Mouse (Mus musculus): ENCODE data around the gene Klk10.
A peak's percentile ranks its signal among the peaks of the same experiment; 100 is the strongest.

Gene Klk10

GRCm38 (mm10) chr7:43780746-43781145 lies at the start of gene Klk10:
Gene Klk10, plus strand, starts transcription at chr7:43781035.
- no peak for DNase-seq

GRCm38 (mm10) chr7:43747788-43748187 lies 33.0 kb upstream of the Klk10 start:
- peak; percentile 98 for DNase-seq

- no peak for DNase-seq
Observed at GRCm38 (mm10) chr7:43752806-43753205, 28.0 kb upstream of the Klk10 start.

- DNase-seq, result peak; percentile 49
Observed at GRCm38 (mm10) chr7:43766484-43766883, 14.4 kb upstream of the Klk10 start.

GRCm38 (mm10) chr7:43768597-43768996 lies 12.2 kb upstream of the Klk10 start, which contains the start of gene Klk12:
Gene Klk12, plus strand, starts transcription at chr7:43768897.
- DNase-seq, result peak; percentile 68

GRCm38 (mm10) chr7:43769636-43770035 lies 11.2 kb upstream of the Klk10 start:
- DNase-seq, result peak; percentile 62

GRCm38 (mm10) chr7:43770701-43771100 lies 10.1 kb upstream of the Klk10 start:
- DNase-seq, result peak; percentile 78

- peak; percentile 70 for DNase-seq
Observed at GRCm38 (mm10) chr7:43771916-43772315, 8.9 kb upstream of the Klk10 start.

- peak; percentile 74 for DNase-seq
Observed at GRCm38 (mm10) chr7:43772901-43773300, 7.9 kb upstream of the Klk10 start.

- peak; percentile 87 for DNase-seq
Observed at GRCm38 (mm10) chr7:43774364-43774763, 6.5 kb upstream of the Klk10 start, which contains the start of gene Klk11. Gene Klk11, plus strand, starts transcription at chr7:43774604.

- peak; percentile 76 for DNase-seq
Observed at GRCm38 (mm10) chr7:43774802-43775201, 6.0 kb upstream of the Klk10 start.

GRCm38 (mm10) chr7:43775311-43776057 lies 5.4 kb upstream of the Klk10 start:
- DNase-seq, result peak; percentile 77

GRCm38 (mm10) chr7:43776506-43776905 lies 4.3 kb upstream of the Klk10 start:
- peak; percentile 73 for DNase-seq

- peak; percentile 76 for DNase-seq
Observed at GRCm38 (mm10) chr7:43777423-43777822, 3.4 kb upstream of the Klk10 start.

GRCm38 (mm10) chr7:43778176-43778970 lies 2.5 kb upstream of the Klk10 start:
- peak; percentile 81 for DNase-seq

- DNase-seq, result peak; percentile 77
Observed at GRCm38 (mm10) chr7:43780241-43780640, 594 bp upstream of the Klk10 start.

- DNase-seq, result peak; percentile 85
Observed at GRCm38 (mm10) chr7:43781541-43781940, 706 bp downstream of the Klk10 start.

- peak; percentile 97 for DNase-seq
Observed at GRCm38 (mm10) chr7:43782275-43783265, 1.7 kb downstream of the Klk10 start.

- DNase-seq, result no peak
Observed at GRCm38 (mm10) chr7:43785286-43785685, 4.5 kb downstream of the Klk10 start.

- peak; percentile 55 for DNase-seq
Observed at GRCm38 (mm10) chr7:43788096-43788495, 7.3 kb downstream of the Klk10 start.

GRCm38 (mm10) chr7:43789295-43789694 lies 8.5 kb downstream of the Klk10 start:
- no peak for DNase-seq

GRCm38 (mm10) chr7:43791591-43791990 lies 10.8 kb downstream of the Klk10 start, which contains the start of gene Klk9:
Gene Klk9, plus strand, starts transcription at chr7:43791891.
- no peak for DNase-seq
